Mouse (Mus musculus): ENCODE measurements at regions not wholly inside any gene's neighbourhood (a gene's known extent, or its start where the extent isn't known, plus 50 kb on each side); places are given as distances from the start of the nearest gene placed in this dataset.
"Not testable (repeated sequence)": the region's sequence is repeated elsewhere in the genome, so short reads cannot be mapped to it uniquely, and the experiment has no call there.

DNA sequence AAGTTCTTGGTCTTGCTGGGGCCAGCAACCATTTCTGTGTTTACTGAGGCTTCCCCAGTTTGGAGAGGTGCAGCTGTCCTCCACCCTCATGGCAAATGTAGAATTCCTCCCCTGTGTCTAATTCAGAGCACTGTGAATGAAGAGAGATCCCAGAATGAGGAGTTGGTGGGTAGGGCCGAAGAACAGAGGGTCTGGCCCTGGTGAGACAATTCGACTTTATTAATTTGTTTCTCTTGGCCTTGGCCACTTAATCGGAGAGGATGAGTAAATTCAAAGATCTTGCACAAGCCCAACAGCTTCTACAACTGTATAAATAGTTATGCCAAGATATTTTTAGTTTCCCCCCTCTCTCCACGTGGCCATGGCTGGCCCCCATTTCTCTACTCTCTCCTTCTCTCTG, 381.9 kb upstream of the Klhl29 start:
- no peaks in the 10 kb centered on the region for H3K36me3 ChIP-seq (ENCODE audit: control insufficient read depth, insufficient read depth, low read length)
- H3K27me3 ChIP-seq (ENCODE audit: control insufficient read depth, insufficient read depth, low read length), result no peaks in the 10 kb centered on the region
- TF ChIP-seq EP300 (IDR thresholded peaks at IDR 0.05; ENCODE audit: insufficient read depth, low read depth, low read length), result no peak
- TF ChIP-seq CTCF (IDR thresholded peaks at IDR 0.05), result no peak
- no peak for TF ChIP-seq POLR2A (IDR thresholded peaks at IDR 0.05; ENCODE audit: insufficient read depth, low read depth, low read length)
- no peak overlapping the region for H3K27ac ChIP-seq
- 49% methylated on average over 4 of the region's 4 CpGs for WGBS
- H3K4me3 ChIP-seq, result no peak overlapping the region
- no peak for DNase-seq
- no peaks in the 10 kb centered on the region for H3K79me2 ChIP-seq (replicated peaks; ENCODE audit: control insufficient read depth, insufficient read depth, low read length)
- no peaks in the 10 kb centered on the region; the same call in 1 of the 2 replicates for H3K4me1 ChIP-seq (ENCODE audit: control insufficient read depth, insufficient read depth, low read length)
- intact Hi-C loops (cut with DNase I), result no loop called here
- H3K9ac ChIP-seq (ENCODE audit: low read depth, low read length), result no peak overlapping the region

GRCm38 (mm10) chr12:5753831-5754230, 378.3 kb upstream of the Klhl29 start:
- TF ChIP-seq POLR2A (IDR thresholded peaks at IDR 0.05; ENCODE audit: insufficient read depth, low read depth, low read length), result no peak
- TF ChIP-seq EP300 (IDR thresholded peaks at IDR 0.05; ENCODE audit: insufficient read depth, low read depth, low read length), result no peak
- no peak for TF ChIP-seq CTCF (IDR thresholded peaks at IDR 0.05)
- Histone ChIP-seq H3K4me1 (ENCODE audit: control insufficient read depth, insufficient read depth, low read length) (no peaks in the 10 kb centered on the region), H3K4me3 (no peak overlapping the region), H3K9ac (ENCODE audit: low read depth, low read length) (no peak overlapping the region), H3K79me2 (replicated peaks; ENCODE audit: control insufficient read depth, insufficient read depth, low read length) (no peaks in the 10 kb centered on the region), H3K27ac (no peak overlapping the region), H3K36me3 (ENCODE audit: control insufficient read depth, insufficient read depth, low read length) (no peaks in the 10 kb centered on the region), H3K27me3 (ENCODE audit: control insufficient read depth, insufficient read depth, low read length) (no peaks in the 10 kb centered on the region)
- 60% methylated on average over 1 of the region's 1 CpGs for WGBS
- no peak for DNase-seq
- intact Hi-C loops (cut with DNase I), result no loop called here

DNA sequence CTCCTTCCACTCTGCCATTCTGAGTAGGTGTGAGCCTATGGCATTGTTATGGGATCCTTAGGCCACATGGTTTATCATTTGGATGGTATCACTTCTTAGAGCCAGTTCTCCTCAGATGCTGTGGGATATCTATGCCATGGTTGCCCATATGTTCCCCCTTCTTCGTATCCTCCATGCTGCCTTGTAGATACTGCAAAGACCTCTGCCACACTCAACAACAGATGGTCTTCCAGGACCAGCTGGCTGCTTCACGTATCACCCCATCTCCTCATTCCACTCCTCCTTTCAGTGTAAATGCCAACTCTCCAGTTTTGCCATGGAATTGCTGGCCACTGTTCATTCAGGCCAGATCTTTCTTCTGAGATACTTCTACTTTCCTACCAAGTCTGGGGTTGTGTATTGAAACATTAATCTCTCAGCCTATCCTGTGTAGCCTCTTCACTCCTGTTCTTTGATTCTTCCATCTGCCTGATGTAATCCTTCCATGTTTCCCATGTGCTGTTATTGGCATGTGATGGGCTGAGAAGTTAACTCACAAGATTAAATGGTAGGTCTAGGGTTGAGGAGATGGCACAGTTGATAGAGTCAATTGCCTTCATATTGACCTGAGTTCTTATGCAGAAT, 368.7 kb upstream of the Klhl29 start:
- Histone ChIP-seq H3K36me3 (ENCODE audit: control insufficient read depth, insufficient read depth, low read length) (no peaks in the 10 kb centered on the region), H3K4me1 (ENCODE audit: control insufficient read depth, insufficient read depth, low read length) (no peaks in the 10 kb centered on the region), H3K27ac (no peak overlapping the region), H3K27me3 (ENCODE audit: control insufficient read depth, insufficient read depth, low read length) (no peaks in the 10 kb centered on the region), H3K4me3 (no peak overlapping the region), H3K79me2 (replicated peaks; ENCODE audit: control insufficient read depth, insufficient read depth, low read length) (no peaks in the 10 kb centered on the region), H3K9ac (ENCODE audit: low read depth, low read length) (no peak overlapping the region)
- DNase-seq, result no peak
- intact Hi-C loops (cut with DNase I), result no loop called here
- no peak for TF ChIP-seq EP300 (IDR thresholded peaks at IDR 0.05; ENCODE audit: insufficient read depth, low read depth, low read length)
- TF ChIP-seq POLR2A (IDR thresholded peaks at IDR 0.05; ENCODE audit: insufficient read depth, low read depth, low read length), result no peak
- WGBS, result 73% methylated on average over 2 of the region's 2 CpGs

DNA sequence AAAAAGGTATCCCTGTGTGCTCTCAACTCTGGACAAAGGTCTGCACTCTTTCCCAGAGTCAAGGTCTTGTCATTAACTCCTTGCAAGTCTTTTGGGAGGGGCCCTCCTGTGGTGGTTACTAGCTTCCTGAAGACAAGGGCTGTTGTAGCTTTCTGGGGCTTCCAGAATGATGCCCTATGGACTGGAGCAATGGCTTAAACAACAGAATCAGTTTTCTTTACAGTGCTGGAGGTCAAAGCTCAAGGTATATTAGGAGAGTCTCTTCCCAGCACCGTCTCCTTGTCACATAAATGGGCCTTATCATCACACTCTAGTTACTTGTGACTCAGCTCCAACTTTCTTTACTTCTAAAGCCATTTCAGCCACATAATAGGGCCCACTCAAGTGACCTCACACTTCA, 360.6 kb upstream of the Klhl29 start:
- no peak for TF ChIP-seq POLR2A (IDR thresholded peaks at IDR 0.05; ENCODE audit: insufficient read depth, low read depth, low read length)

GRCm38 (mm10) chr12:5734902-5735301, 359.4 kb upstream of the Klhl29 start:
- intact Hi-C loops (cut with DNase I), result no loop called here
- WGBS, result 84% methylated on average over 3 of the region's 3 CpGs
- no peak for TF ChIP-seq EP300 (IDR thresholded peaks at IDR 0.05; ENCODE audit: insufficient read depth, low read depth, low read length)
- TF ChIP-seq POLR2A (IDR thresholded peaks at IDR 0.05; ENCODE audit: insufficient read depth, low read depth, low read length), result no peak
- TF ChIP-seq CTCF (IDR thresholded peaks at IDR 0.05), result no peak

More for the DNA sequence above, 360.6 kb upstream of the Klhl29 start:
- WGBS, result 38% methylated on average over 1 of the region's 1 CpGs
- Histone ChIP-seq H3K27ac (no peak overlapping the region), H3K4me1 (ENCODE audit: control insufficient read depth, insufficient read depth, low read length) (no peaks in the 10 kb centered on the region), H3K27me3 (ENCODE audit: control insufficient read depth, insufficient read depth, low read length) (no peaks in the 10 kb centered on the region), H3K79me2 (replicated peaks; ENCODE audit: control insufficient read depth, insufficient read depth, low read length) (no peaks in the 10 kb centered on the region), H3K4me3 (no peak overlapping the region), H3K36me3 (ENCODE audit: control insufficient read depth, insufficient read depth, low read length) (no peaks in the 10 kb centered on the region), H3K9ac (ENCODE audit: low read depth, low read length) (no peak overlapping the region)
- intact Hi-C loops (cut with DNase I), result no loop called here
- no peak for DNase-seq

GRCm38 (mm10) chr12:5723113-5723512, 347.6 kb upstream of the Klhl29 start:
- WGBS, result 70% methylated on average over 1 of the region's 1 CpGs
- TF ChIP-seq EP300 (IDR thresholded peaks at IDR 0.05; ENCODE audit: insufficient read depth, low read depth, low read length) (no peak), CTCF (IDR thresholded peaks at IDR 0.05) (no peak), POLR2A (IDR thresholded peaks at IDR 0.05; ENCODE audit: insufficient read depth, low read depth, low read length) (no peak)
- Histone ChIP-seq H3K9ac (ENCODE audit: low read depth, low read length) (no peak overlapping the region), H3K4me3 (no peak overlapping the region), H3K36me3 (ENCODE audit: control insufficient read depth, insufficient read depth, low read length) (no peaks in the 10 kb centered on the region), H3K27ac (no peak overlapping the region), H3K27me3 (ENCODE audit: control insufficient read depth, insufficient read depth, low read length) (no peaks in the 10 kb centered on the region), H3K4me1 (ENCODE audit: control insufficient read depth, insufficient read depth, low read length) (no peaks in the 10 kb centered on the region), H3K79me2 (replicated peaks; ENCODE audit: control insufficient read depth, insufficient read depth, low read length) (no peaks in the 10 kb centered on the region)
- intact Hi-C loops (cut with DNase I), result no loop called here
- DNase-seq, result no peak

More at GRCm38 (mm10) chr12:5734902-5735301, 359.4 kb upstream of the Klhl29 start:
- no peak for DNase-seq
- no peaks in the 10 kb centered on the region for H3K4me1 ChIP-seq (ENCODE audit: control insufficient read depth, insufficient read depth, low read length)
- no peak overlapping the region for H3K27ac ChIP-seq
- no peaks in the 10 kb centered on the region for H3K36me3 ChIP-seq (ENCODE audit: control insufficient read depth, insufficient read depth, low read length)
- no peaks in the 10 kb centered on the region for H3K79me2 ChIP-seq (replicated peaks; ENCODE audit: control insufficient read depth, insufficient read depth, low read length)
- no peak overlapping the region for H3K4me3 ChIP-seq
- H3K9ac ChIP-seq (ENCODE audit: low read depth, low read length), result no peak overlapping the region
- H3K27me3 ChIP-seq (ENCODE audit: control insufficient read depth, insufficient read depth, low read length), result no peaks in the 10 kb centered on the region

DNA sequence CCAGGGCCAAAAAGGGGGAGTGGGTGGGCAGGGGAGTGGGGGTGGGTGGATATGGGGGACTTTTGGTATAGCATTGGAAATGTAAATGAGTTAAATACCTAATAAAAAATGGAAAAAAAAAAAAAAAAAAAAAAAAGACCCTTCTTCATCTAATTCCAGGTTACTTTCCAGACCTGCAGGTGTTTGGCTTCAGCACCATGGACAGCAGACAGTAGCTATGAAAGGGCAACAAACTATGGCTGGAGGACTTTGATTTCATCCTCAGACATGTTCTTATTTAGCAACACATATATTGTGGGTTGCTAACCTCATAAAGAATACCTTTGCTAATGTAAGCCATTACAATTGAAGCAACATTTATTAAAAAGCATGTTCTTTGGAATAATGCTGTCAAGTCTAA, 342.0 kb upstream of the Klhl29 start:
- H3K9ac ChIP-seq (ENCODE audit: low read depth, low read length); DNase-seq; H3K36me3 ChIP-seq (ENCODE audit: control insufficient read depth, insufficient read depth, low read length); H3K27ac ChIP-seq; H3K27me3 ChIP-seq (ENCODE audit: control insufficient read depth, insufficient read depth, low read length); H3K4me3 ChIP-seq; H3K79me2 ChIP-seq (replicated peaks; ENCODE audit: control insufficient read depth, insufficient read depth, low read length); H3K4me1 ChIP-seq (ENCODE audit: control insufficient read depth, insufficient read depth, low read length); intact Hi-C loops (cut with DNase I): not testable (repeated sequence)

Measured in heart, adult 2 months (tissue).